Mouse (Mus musculus): ENCODE measurements around the gene Prrxl1.

DNA sequence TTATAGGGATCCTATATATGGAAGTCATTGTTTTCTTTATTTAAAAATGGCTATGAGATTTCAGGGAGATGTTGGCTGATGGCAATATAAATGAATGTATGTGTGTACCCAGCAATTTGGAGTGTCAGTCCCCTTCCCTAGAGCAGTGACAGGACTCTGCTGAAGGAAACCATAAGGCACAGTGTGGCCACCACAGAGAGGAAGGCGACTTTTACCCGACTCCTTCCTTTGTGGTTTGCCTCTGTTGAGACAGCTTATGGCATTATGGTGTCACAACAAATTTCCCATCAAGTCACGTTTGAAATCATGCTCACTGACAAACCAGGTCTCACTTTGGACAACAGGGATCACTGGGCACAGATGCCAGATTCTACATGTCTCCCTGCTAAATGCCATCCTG lies 25.0 kb downstream of the Prrxl1 start:
- TF ChIP-seq CTCF (IDR thresholded peaks at IDR 0.05; ENCODE audit: extremely low read depth, insufficient read length, insufficient replicate concordance, low read depth, low read length): no peak
- no peak for TF ChIP-seq POLR2A (IDR thresholded peaks at IDR 0.05; ENCODE audit: low read depth, low read length)

All from small intestine, adult 2 months (tissue).